Mouse (Mus musculus) embryo, embryonic 10 days (tissue): Measurements from ENCODE around the gene Fer.

Experiments used
- DNase-seq: peaks from one replicate; pipeline ENCODE4 v3.0.0-alpha.2; 2015; ENCODE audit warnings: low spot score

Fer gene

DNA sequence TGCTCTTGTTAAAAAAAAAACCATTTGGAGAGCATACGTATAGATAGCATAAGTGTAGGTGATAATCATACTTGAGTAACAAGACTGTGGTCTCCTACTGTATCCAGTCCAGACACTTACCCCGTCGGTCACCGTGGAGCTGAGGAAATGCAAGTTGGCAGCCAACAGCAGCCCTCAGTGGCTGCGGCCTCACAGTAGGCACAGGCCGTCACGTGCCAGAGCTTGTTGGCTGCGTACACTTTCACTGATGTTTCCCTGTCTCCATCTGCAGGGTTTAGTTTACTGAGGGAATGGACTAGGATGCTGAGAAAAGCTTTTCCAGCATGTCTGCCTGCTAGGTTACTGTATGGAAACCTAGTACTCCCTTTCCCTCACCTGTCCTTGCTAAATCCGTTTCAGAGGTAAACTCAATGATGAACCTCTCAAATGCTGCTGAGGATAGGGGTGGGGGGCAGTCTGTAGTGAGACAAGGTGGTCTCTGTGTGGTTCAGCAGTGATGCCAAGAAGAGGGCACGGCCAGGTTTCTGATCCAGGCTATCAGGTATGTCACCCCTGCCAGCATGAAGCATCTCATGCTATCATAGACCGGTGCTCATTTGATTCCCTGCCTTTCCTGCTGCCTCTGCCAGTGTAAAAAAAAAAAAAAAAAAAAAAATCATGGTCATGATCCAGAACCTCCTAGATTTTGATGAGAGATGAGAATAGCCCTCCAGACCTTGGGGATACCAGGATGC is 224.2 kb downstream of the Fer start:
- no peak for DNase-seq

DNA sequence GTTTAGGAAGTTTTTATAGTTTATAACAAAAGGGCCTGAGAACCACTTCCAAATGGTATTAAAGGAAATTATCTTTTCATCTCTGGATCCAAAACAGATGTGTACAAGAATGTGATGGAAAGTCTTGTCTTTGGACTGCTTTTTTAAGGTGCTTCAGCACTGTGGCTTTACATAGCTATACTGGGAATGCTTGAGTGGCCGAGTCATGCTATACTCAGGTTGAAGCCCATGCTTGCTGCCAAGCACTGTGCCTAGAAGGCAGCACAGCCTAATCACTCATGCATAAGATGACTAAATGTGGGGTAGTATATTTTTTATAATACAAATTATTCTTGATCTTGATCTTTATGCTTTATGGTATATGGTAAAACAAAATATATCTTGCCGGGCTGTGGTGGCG is 225.0 kb downstream of the Fer start:
- no peak for DNase-seq

DNA sequence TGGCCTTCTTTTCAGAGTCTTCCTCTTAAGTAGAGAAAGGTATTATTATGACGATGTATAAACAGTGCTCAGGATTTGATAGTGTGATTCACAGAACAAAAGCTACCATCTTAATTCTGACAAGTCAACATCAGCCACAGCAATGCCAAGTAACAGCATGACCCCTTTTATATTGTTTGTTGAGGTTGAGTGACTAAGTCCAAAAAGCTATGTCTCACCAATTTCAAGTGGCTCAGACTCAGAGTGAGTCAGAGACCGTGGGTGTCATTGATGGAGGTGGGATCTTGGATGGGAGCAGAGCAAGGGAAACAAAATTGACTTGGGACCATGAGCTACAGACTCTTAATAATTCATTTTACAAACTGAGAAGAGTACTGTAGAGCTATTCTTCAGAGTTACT is 230.9 kb downstream of the Fer start:
- DNase-seq: no peak

DNA sequence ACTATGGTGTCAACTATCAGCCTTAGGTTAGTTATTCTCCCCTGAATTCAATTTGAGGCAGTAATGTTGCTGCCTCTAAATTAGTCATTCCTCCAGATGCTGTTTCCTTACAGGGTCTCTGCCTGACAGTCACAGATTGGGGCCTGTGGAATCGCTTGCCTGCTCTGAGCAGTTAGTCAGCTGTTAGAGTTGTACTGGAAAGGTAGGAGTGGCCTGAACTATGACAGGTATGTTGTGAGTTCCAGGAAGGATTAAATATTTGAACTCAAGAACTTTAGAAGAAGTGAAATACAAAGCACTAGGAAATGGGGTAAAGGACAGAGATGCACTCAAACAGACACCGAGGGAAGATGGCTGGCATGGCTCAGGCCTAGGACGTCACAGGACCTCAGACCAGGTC is 233.9 kb downstream of the Fer start:
- no peak for DNase-seq

DNA sequence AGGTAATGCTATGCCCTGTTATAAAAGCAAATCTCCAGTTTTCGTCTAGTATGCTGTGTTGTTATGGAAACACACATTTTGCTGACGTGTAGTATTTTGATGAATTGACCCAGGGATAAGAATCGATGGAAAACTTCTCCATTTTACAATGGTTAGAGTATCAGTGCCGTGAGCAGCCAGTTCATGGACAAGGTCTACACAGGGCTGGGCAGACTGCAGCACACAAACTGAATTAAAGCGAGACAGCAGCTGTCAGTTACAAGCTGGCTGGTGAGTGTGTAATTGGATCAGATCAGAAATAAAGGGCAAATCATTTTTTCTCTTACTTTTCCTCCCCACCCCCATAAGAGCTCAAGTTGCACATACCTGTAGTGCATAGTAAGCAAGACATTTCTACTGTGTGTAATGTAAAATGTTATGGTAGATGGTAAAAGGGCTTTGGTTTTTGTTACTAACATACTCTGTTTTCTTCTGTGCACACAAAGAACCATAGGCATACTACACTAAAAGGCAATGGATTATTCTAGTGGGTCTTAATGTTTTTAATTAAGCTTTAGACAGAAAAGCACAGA is 235.0 kb downstream of the Fer start:
- DNase-seq: no peak

DNA sequence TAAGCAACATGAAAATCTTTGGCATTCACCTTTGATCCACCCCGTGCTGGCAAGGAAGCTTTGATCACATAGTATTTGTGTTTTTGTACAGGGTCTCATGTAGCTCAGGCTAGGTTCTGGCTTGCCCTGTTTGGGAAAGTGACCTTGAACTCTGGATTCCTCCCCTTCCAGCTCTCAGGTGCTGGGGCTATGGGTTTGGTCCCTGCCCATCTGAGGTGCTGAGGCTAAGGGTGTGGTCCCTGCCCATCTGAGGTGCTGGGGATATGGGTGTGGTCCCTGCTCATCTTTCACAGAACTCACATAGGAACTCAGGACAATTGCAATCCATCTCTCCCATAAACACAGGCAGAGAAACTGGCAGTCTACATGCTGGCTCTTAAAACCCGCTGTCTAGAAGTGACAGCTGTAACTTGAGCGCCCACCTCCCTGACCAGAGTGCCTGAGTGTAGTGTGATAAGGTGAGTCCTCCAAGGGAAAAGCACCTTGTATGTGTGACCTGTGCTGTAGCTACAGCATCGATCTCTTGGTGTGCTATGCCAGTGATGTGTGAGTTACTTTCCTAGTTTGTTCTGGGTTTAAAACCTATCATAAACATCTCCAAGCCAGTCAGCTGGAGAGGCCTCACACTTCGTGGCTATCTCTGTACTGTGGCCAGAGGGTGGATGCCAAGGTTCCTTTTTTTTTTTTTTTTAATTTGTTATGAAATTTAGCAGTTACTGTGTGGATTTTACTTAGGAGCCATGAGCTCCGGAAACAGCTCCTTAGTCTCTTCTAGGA is 236.7 kb downstream of the Fer start:
- peak; percentile 2 for DNase-seq

DNA sequence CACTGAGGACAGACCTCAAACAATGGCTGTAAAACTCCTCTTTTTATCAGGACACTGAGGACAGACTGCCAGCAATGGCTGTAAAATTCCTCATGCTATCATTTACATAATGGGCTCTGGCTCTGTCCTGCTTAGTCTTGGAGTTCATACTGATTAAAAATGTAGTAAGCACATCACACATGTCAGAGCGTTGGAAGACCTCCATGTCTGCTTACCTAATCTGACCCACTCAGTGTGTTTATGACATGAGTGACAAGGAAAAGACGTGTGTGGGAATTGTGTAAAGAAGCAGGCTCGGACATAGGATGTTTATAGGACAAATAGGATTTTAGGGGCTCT is 237.3 kb downstream of the Fer start:
- peak; percentile 2 for DNase-seq

DNA sequence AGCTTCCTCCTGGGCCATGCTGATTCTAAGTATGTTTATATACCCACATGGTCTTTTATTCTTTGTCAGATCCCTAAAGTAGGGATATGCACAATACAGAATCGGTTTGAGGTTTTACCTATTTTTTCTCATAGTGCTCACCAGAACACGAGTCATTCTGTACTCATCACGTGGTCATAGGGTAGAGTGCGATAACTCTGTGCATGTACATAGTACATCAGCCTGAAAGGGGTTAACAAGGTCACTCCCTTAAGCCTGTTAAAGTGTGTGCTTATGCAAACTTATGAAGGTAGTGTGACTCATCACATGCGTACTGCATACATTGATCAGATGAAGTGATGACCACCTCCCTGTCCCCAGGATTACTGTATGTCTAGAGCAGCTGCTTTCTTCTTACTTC is 245.9 kb downstream of the Fer start:
- DNase-seq: no peak

DNA sequence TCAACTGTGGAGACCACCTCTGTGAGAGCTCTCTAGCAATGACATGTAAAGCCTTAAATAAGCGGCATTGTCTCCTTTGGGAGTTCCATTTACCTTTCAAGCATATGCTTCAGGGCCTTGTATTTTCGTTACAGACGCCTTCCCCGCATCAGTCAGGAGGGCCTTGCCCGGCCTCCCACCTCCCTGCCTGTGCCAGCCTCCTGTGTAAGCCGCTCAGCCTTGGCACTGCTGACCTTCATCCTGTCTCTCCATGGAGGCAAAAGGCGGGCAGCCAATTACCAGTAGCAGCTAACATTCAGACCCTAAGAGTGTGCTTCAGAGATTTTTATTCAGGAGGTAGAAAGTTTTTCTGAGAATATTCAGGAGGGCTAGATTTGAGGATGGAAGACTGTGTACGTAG is 247.0 kb downstream of the Fer start:
- DNase-seq: no peak

DNA sequence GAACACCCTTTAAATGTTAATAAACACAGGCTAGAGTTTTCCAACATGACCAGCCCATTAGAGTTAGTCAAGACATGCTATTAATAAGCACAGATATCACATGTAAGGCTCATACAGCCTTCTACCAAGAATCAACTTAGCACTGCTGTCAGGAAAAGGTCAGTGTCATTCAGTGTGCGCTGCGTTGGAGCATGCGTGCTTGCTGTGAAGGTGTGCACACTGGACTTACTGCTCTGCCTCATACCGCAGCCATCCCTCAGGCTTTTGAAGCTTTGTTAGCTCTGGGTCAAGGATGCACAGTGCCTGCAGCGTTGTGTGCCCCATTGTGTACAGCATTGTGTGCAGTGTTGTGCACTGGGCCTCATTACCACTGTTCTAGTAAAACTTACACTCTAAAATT is 250.8 kb downstream of the Fer start:
- no peak for DNase-seq

DNA sequence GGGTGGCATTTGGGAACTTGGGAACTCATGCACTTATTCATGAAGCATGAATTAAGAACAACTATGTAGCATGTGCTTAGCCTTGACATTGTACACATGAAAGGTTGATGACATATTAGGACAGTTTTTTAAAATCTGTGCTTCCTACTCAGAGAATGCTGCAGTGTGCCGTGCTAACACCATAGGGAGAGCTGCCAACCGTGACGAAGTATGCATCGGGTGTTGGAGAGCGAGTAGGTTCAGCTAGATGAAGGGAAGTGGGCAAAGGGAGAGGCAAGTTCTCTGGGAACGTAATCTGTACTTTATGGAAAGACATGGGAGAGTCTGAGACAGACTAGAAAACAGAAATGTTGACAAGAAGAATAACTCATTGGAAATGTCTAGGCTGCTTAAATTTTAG is 253.9 kb downstream of the Fer start:
- DNase-seq: no peak

DNA sequence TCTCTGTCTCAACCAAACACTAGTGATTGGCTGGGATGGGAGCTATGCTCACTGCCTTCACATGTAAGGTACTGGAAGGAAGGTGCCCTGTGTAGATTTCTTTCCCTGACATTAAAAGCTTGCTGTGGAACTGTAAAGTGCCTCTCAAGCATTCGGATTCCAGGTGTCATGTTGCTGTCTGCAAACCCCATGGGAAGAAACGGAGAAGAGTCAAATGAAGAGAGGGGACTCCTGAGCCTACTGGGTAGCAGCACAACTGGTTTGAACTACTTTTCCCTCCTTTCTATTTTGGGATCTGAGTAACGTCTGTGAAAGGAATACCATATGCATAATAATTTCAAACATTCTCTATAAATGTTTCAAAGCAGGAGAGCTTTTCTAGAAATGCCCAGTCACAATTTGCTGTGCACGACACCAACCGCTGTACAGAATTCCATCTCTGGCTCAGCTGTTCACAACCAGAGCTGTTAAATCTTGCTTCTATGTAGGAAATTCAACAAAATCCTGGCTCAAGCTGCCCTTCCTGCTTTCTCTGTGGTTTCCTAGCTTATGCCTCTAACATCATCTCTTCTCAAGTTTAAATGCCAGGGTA is 256.9 kb downstream of the Fer start:
- DNase-seq: no peak

DNA sequence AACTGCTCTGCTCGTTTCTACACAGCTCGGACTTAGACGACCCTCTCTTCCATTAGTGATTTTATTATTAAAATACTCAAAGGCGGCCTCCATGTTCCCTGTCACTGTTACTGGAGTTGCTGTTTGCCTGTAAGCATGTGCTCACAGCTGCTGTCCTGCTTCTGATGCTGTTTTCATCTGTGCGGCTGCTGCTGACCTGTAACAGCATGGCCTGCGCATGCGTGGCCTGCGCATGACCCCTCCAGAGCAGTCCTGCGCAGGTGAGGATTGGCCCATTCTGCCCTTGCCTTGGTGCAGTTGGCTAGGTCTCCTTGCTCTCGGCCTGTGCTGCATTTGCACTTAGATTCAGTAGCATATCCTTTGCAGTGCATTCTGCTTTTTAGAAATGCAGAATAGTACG is 259.7 kb downstream of the Fer start:
- DNase-seq: no peak

DNA sequence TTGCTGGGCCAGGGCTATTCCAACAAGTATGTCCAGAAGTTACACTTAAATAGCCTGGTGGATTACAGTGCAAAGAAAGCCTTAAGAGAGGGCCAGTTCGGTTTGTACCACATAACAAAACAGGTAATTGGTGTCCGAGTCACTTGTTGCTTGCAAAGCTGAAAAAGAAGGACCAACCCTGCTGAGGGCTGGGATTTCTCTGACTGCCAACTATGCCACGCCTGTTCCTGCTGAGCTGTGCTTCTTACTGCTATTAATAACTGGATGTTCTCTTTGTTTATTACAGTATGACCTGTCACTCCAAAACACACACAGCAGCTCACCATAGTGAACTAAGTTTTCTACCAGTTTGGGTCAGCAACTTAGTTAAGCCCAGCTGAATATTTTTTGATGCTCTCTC is 260.9 kb downstream of the Fer start:
- DNase-seq: no peak

DNA sequence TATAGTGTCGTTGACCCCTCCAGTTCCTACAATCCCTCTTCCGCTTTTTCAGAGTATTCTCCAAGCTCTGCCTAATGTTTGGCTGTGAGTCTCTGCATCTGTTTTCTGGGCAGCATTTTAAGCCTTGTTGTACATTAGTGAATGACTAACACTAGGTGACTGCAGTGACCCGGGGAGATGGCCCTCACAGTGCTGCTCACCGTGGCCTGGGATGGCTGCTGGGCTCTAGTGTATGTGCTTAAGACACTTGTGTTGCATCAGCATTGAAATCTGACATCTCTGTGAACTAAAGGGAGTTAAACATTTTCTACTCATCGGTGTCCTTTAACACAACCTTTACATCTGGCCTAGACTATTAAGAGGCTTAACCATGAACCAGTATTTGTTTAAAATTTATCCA is 264.0 kb downstream of the Fer start:
- no peak for DNase-seq

DNA sequence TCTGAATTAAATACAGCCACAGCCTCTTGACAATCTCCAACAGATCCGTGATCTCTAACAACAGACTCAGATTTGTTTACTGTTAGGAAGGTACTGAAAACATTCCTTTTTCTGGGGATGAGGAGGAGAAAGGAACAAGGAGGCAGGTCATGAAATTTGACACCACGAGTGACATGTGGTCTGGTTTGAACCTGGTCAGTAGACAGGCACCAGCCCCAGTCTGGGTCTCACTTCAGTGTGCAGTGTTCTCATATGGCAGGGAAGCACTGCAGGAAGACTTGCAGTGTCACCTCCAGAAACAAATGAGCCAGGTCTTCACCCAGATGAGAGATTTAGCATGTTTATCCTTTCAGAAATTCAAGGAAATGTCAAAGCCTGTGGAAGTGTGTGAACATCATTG is 266.9 kb downstream of the Fer start:
- peak; percentile 39 for DNase-seq

DNA sequence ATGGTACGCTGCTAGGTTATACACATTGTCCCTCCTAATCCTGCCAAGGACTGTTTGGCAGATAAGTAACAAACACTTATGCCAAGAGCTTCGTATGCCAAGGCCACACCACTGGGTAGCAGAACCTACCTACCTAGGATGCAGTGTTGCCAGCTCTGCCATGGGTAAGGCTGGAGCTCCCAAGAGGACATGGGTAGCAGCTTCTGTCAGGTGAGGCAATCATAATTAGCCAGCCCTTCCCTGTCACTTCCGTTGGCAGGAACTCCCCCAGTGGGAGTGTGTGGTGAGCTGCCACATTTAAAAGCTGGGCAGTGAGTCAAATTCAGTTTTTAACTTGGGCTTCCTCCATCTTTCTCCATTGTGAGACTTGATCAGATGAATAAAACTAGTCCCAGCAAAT is 267.5 kb downstream of the Fer start:
- no peak for DNase-seq

DNA sequence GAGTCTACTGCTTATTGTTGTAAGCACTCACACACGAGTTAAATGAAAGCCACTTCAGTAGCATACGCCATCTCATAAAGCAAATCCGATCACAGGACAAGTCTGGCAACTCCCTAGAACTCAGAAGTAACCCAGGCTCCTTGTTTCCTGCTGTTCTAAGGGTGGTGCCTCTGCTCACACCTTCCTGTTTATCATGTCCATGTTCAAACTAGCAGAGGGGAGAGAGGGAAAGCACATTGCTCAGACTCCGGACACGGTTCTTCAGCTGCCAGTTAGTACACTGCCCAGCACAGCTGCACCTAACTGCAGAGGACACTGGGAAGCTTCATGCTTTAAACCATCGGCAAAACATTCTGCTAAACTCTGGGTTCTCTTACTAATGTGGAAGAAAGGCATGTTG is 269.3 kb downstream of the Fer start:
- no peak for DNase-seq

DNA sequence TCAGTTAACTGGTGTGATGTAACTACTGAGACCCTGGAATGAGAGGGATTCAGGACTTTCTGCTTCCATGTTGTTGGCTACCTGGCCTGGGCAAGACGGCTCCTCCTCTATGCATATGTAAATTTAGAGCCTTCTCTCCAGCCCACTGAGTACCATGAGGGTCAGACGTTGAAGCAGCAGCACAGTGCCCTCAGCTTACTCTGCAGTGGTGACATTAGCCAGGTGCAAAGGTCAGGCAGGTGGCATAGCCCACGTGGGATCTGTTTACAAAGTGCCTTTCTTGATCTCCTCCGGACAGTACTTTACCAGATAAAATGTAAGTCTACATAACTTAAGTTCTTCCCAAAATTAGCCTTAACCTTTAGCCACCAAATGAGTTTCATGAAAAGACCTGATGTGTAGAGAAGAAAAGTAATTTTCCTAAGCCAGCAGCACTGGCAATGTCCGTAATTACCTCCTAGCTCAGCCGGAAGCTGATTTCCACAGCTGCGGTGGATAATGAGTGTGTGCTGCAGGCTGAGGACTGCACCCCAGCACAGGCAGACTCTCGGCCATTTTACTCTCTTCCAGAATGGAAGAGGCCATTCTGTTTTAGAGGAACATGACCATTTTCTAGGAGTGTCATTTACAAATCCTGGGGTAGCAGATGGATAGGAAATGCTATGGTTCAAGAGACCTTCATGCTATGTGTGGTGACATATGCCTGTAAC is 273.2 kb downstream of the Fer start:
- DNase-seq: no peak

DNA sequence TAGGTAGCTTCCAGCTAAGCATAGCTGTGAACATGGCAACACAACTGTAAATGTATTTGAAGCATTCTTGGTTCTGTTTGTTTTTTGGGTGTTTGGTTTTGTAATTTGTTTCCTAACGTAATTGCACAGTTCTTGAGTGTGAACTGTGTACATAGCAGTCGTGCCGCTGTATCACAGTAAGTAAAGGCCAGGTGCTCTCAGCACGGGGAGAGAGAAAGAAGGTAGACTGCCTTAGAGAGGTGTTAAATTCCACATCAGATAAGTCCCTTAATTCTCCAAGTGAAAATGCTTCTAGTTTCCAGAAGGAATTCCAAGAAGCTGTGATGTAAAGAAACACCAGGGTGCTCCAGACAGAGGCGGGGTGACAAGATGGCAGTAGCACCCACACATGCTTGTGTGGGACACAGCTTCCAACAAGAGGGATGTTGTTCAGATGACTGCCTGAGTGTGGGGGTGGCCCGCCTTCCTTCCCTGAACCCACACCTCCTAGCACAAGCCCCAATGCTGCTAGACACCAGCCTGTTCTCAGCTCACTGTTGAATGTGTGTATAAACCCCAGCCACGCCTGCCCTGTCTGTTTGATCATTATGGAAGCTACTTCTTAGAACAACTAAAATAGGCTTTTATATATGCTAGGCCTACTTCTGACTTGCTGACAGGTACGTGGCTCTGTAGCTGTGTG is 275.3 kb downstream of the Fer start:
- DNase-seq: no peak

DNA sequence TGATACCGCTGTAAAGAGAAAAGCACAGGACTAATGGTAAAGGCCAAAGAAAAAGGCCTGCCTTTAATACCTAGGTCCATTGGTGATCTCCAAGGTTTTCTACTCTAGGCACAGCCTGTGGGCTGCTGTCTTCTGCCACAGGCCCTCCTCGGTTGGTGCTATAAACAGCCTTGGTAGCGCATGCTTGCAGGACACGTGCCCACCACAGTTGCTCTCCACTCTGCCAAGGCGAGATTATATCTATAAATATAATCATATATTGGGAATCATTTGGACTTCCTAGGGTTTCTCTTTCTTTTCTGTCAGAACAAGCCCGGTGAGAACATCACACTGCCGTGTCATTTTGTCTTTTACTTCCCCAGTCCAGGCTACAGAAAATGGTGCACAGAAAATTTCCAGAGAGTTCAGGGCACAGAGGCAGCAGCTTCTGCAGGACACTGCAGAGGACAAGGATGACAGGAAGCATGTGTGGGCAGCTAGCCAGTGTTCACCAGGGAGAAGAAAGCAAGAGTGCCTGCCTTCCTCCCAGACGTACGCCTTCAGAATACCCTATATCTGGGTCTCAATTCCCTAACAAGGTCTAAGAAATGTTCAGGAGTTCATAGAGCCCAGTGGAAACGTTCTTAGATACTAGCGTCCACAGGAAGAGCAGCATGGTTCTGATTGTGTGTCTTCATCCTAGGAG is 276.5 kb downstream of the Fer start:
- DNase-seq: no peak
